Mouse (Mus musculus): ENCODE results near the gene Tnfrsf13c.

Gene Tnfrsf13c

GRCm38 (mm10) chr15:82184183-82184582, 40.0 kb downstream of the Tnfrsf13c start:
- DNase-seq (ENCODE audit: low read depth, low spot score), result no peak

GRCm38 (mm10) chr15:82183596-82183995, 40.6 kb downstream of the Tnfrsf13c start:
- DNase-seq (ENCODE audit: low read depth, low spot score), result no peak

- DNase-seq (ENCODE audit: low read depth, low spot score), result no peak
Observed at GRCm38 (mm10) chr15:82182311-82182710, 41.9 kb downstream of the Tnfrsf13c start.

GRCm38 (mm10) chr15:82181131-82181530, 43.0 kb downstream of the Tnfrsf13c start:
- no peak for DNase-seq (ENCODE audit: low read depth, low spot score)

GRCm38 (mm10) chr15:82177743-82178290, 46.4 kb downstream of the Tnfrsf13c start:
- no peak for DNase-seq (ENCODE audit: low read depth, low spot score)

- no peak for DNase-seq (ENCODE audit: low read depth, low spot score)
Observed at GRCm38 (mm10) chr15:82175091-82175490, 49.1 kb downstream of the Tnfrsf13c start.

GRCm38 (mm10) chr15:82172648-82173047, 51.5 kb downstream of the Tnfrsf13c start:
- no peak for DNase-seq (ENCODE audit: low read depth, low spot score)
